Mouse (Mus musculus) thymus, postnatal 36 days (tissue): ENCODE results near the gene Myo19.

Experiments
- DNase-seq, 2 experiments: peaks; one replicate each; pipeline ENCODE4 v3.0.0; 2022; ENCODE audit warnings: mixed read lengths in 2 of 2

Gene Myo19

GRCm38 (mm10) chr11:84948114-84948513, 68.2 kb downstream of the Myo19 start:
- no peak for DNase-seq

- DNase-seq, result no peak
Measured at GRCm38 (mm10) chr11:84948526-84948925, 68.6 kb downstream of the Myo19 start.

- DNase-seq, result no peak
Measured at GRCm38 (mm10) chr11:84952611-84953010, 72.7 kb downstream of the Myo19 start.

GRCm38 (mm10) chr11:84956400-84956799, 76.5 kb downstream of the Myo19 start:
- no peak for DNase-seq

- DNase-seq, result no peak
Measured at GRCm38 (mm10) chr11:84957171-84957570, 77.2 kb downstream of the Myo19 start.

GRCm38 (mm10) chr11:84957591-84958270, 77.8 kb downstream of the Myo19 start, which contains the start of gene Car4:
Car4 (plus strand) TSS chr11:84957786.
- DNase-seq, result no peak

GRCm38 (mm10) chr11:84958271-84958630, 78.3 kb downstream of the Myo19 start:
- no peak for DNase-seq

GRCm38 (mm10) chr11:84959181-84959580, 79.2 kb downstream of the Myo19 start:
- DNase-seq, result no peak

GRCm38 (mm10) chr11:84959701-84960181, 79.8 kb downstream of the Myo19 start:
- DNase-seq, result no peak

GRCm38 (mm10) chr11:84960291-84960690, 80.3 kb downstream of the Myo19 start:
- DNase-seq, result no peak

- no peak for DNase-seq
Measured at GRCm38 (mm10) chr11:84960780-84961179, 80.8 kb downstream of the Myo19 start.
